Mouse (Mus musculus): ENCODE measurements at regions not wholly inside any gene's neighbourhood (a gene's known extent, or its start where the extent isn't known, plus 50 kb on each side); places are given as distances from the start of the nearest gene placed in this dataset.

DNA sequence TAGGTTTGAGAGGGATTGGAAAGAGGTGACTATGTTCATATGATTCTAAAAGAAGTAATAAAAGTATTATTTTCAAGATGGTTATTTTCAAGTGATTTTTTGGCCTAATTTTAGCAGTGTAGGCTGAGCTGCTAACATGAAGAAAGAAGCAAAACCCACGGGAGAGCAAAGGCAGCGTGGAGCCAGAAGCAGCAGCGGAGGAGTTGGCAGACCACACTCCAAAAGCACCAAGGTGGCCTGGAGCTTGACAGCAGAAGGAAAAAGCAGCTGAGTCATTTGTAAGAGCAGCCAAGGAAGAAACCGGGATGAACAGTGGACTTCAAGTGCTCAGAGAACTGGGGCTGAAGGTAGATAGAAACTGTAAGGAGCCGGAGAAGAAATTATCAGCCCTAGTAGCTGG lies 55.9 kb downstream of the Hdgfl1 start:
- peak; percentile 2 for DNase-seq

DNA sequence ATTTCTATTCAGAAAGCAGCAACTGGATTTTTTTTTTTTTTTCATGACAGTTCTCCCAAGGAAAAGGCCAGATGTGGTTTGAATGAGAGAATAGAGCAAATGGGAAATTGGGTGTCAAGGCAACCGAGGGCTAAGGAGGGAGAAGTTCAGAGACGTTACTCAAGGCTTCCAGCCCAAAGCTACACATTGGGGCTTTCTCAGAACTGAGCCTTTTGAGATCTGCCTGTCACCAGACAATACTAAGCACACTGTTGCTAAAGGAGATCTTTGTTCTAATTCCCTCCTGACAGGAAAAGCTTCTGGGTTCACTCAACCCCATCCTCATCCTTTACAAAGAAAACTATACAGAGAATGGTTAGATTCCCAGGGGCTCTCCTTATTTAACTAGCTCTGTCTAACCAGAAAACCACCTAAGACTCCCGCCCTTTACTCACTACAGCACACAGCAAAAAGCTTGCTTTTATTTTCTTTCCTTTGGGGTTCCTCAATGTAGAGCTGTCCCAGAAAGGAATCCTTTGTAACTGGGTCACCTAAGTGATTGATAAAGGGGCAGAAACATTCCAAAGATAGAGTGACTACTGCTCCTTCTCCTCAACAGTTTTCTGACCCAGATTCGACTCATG lies 70.8 kb downstream of the Hdgfl1 start:
- no peak for DNase-seq

DNA sequence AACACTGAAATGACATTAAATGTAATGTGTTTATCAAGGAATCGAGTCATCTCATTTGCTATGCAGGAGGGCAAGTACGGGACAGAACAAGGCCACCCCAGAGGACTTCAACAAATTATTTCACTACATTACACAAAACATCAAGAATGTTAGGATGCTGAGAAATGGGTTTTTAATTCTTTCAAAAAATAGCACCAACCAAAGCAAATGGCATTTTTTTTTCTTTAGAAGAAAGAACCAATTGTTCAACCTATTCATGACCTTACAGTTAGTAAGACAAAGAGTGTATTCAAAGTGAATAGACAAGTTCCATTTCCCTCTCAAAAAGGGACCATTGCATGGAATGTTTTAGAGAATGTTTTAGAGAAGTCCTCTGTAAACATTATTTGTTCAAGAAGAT lies 110.5 kb downstream of the Hdgfl1 start:
- no peak for DNase-seq

DNA sequence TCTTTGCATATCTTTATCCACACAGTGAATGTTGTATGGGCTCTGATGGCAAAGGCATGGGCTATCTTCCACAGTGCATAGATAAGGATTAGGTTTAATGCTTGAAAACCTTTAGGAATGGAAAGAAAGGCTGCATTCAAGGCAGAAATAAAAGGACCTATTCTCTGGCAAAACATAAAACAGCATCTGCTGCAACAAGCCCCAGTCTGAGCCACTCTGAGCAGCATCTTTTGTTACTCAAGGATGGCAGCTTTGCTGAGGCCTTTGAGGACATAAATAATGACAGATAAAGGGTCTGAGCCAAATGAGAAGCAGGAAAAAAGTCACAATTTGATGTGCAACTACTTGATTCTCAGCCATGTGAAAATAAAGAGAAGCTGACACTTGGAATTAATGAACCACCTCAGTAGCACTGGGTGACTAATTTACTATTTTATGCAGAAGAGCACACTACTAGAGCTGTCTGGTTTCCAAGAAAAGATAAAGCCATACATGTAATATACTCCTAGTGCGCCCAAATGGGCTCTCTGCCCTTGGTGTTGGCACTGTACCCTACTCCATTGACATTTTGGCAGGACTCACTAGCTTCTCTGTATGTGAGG lies 112.9 kb downstream of the Hdgfl1 start:
- DNase-seq: peak; percentile 4

Data from layer of hippocampus, adult 9-11 months (tissue).